Mouse (Mus musculus): ENCODE measurements around the gene Ep400. TPM values are rescaled to one million over a fixed set of nuclear protein-coding genes. Genes with fewer than 3 reads are reported as not detected.
A peak's percentile ranks its signal among the peaks of the same experiment; 100 is the strongest.
"Not testable (repeated sequence)": the region's sequence is repeated elsewhere in the genome, so short reads cannot be mapped to it uniquely, and the experiment has no call there.

The Ep400 gene
- polyA plus RNA-seq, 1 experiment from 2014 or later, result 25.1 TPM

DNA sequence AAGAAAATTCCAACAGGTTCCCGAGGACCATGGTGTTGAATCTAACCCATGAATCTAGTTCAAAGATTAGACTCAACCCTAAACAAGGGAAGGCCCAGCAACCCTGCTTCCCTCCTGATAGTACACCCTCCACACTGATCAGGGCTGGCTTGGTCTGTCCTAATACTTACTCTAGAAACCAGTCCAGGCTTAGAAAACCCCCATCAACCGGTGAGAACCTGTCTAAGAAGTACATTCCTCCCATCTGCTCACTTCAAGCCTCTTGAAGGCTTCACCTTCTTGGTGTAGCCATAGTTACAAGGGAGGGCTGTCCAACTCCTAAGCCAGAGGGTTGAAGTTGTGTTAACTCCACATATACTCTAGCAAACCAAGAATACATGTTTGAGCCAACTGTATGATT, 47.0 kb downstream of the Ep400 start:
- Histone ChIP-seq H3K27me3 (ENCODE audit: control insufficient read depth, insufficient read depth, low read depth, low read length) (no peaks in the 10 kb centered on the region), H3K9me3 (replicated peaks; ENCODE audit: control insufficient read depth, low read length) (no peaks in the 10 kb centered on the region), H3K4me3 (ENCODE audit: low read depth, low read length) (no peak overlapping the region), H3K4me1 (ENCODE audit: control insufficient read depth, low read depth, low read length) (no peaks in the 10 kb centered on the region), H3K4me2 (ENCODE audit: low read depth, low read length) (no peak overlapping the region), H3K9ac (ENCODE audit: low read depth, low read length) (no peak overlapping the region), H3K27ac (ENCODE audit: low read length) (no peak overlapping the region), H3K36me3 (ENCODE audit: control insufficient read depth, insufficient read depth) (peaks cover 46% of the 10 kb centered on the region)
- ATAC-seq (ENCODE audit: low read depth), result no peak
- WGBS (ENCODE audit: insufficient replicate concordance), result 74% methylated on average over 2 of the region's 2 CpGs

DNA sequence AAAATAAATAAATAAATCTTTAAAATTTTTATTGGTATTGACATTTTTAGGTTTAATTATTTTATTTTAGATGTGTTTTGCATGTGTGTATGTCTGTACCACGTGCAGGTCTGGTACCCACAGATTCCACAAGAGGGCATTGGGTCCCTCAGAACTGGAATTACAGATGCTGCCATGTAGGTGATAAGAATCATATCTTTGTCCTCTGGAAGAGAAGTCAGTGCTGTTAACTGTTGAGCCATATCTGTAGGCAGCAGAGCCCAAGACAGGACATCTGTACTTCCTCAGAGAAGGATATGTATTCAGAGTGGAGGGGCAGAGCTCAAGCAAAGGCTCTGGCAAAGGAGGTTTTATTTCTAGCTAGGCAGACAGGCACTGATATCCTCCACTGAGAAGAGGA, 49.1 kb downstream of the Ep400 start:
- not testable (repeated sequence) for H3K27me3 ChIP-seq (ENCODE audit: control insufficient read depth, insufficient read depth, low read depth, low read length); H3K4me1 ChIP-seq (ENCODE audit: control insufficient read depth, low read depth, low read length); H3K27ac ChIP-seq (ENCODE audit: low read length); H3K4me3 ChIP-seq (ENCODE audit: low read depth, low read length); H3K4me2 ChIP-seq (ENCODE audit: low read depth, low read length); H3K9ac ChIP-seq (ENCODE audit: low read depth, low read length); H3K9me3 ChIP-seq (replicated peaks; ENCODE audit: control insufficient read depth, low read length)
- ATAC-seq (ENCODE audit: low read depth), result peak; percentile 73
- peaks cover 50% of the 10 kb centered on the region for H3K36me3 ChIP-seq (ENCODE audit: control insufficient read depth, insufficient read depth)
- 44% methylated on average over 1 of the region's 1 CpGs for WGBS (ENCODE audit: insufficient replicate concordance)

DNA sequence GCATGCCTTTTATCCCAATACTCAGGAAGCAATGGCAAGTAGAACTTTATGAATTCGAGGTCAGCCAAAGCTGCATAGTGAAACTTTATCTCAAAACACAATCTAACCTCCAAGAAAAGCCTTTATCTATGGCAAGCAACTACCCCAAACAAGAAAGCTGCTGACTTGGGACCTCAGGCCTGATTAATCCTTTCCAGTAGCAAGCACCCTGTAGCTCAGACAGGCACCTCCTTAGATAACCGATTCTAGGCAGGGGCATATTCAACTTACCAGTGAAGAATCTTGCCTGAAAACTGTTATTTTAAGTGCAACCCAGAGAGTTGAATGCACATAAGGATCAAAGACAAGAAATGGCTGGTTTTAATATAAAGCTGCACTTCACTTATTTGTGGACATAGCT, 59.1 kb downstream of the Ep400 start:
- Histone ChIP-seq H3K4me1 (ENCODE audit: control insufficient read depth, low read depth, low read length) (no peaks in the 10 kb centered on the region), H3K4me3 (ENCODE audit: low read depth, low read length) (no peak overlapping the region), H3K4me2 (ENCODE audit: low read depth, low read length) (no peak overlapping the region), H3K9me3 (replicated peaks; ENCODE audit: control insufficient read depth, low read length) (no peaks in the 10 kb centered on the region), H3K27me3 (ENCODE audit: control insufficient read depth, insufficient read depth, low read depth, low read length) (no peaks in the 10 kb centered on the region), H3K27ac (ENCODE audit: low read length) (no peak overlapping the region), H3K9ac (ENCODE audit: low read depth, low read length) (no peak overlapping the region), H3K36me3 (ENCODE audit: control insufficient read depth, insufficient read depth) (peaks cover 38% of the 10 kb centered on the region)
- WGBS (ENCODE audit: insufficient replicate concordance), result 31% methylated on average over 2 of the region's 2 CpGs
- no peak for ATAC-seq (ENCODE audit: low read depth)

DNA sequence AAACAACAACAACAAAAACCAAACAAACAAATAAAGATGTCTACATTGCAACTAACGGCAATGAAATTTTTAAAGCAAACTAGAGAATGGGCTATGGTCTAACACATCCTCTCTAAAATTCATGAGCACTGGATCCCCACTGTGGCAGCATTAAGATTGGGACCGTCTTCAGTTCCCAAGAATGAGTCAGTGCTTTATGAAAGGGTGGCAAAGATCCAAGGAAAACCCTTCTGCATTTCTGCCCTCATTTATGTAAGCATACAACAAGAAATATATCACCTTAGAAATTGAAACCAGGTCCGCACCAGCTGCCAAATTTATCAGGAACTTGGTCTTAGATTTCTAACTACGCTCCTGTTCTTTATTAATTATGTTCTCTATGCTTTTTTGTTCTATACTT, 61.3 kb downstream of the Ep400 start:
- H3K27me3 ChIP-seq (ENCODE audit: control insufficient read depth, insufficient read depth, low read depth, low read length), result no peaks in the 10 kb centered on the region
- H3K4me1 ChIP-seq (ENCODE audit: control insufficient read depth, low read depth, low read length), result no peaks in the 10 kb centered on the region
- WGBS (ENCODE audit: insufficient replicate concordance), result 89% methylated on average over 4 of the region's 4 CpGs
- ATAC-seq (ENCODE audit: low read depth), result no peak
- no peak overlapping the region for H3K27ac ChIP-seq (ENCODE audit: low read length)
- H3K4me3 ChIP-seq (ENCODE audit: low read depth, low read length), result no peak overlapping the region
- H3K9ac ChIP-seq (ENCODE audit: low read depth, low read length), result no peak overlapping the region
- peaks cover 50% of the 10 kb centered on the region for H3K36me3 ChIP-seq (ENCODE audit: control insufficient read depth, insufficient read depth)
- no peak overlapping the region for H3K4me2 ChIP-seq (ENCODE audit: low read depth, low read length)
- no peaks in the 10 kb centered on the region for H3K9me3 ChIP-seq (replicated peaks; ENCODE audit: control insufficient read depth, low read length)

DNA sequence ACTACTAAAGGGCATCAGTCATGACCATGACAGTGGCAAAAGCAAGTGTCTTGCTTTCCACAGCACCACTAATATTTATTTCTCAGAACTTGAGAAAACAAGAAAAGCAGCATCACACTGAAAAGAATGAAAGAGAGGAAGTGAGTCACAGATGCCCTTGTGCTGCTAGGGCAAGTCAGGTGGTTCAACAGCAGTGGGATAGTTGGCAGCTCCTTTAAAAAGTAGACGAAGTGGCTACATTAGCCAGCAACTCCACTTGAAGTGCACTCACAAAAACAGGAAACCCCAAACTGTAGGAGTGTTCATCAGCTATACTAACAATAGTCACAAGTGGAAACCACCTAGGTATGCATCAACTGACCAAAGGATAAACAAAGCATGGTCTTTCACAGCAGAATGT, 66.5 kb downstream of the Ep400 start:
- Histone ChIP-seq H3K4me2 (ENCODE audit: low read depth, low read length) (no peak overlapping the region), H3K36me3 (ENCODE audit: control insufficient read depth, insufficient read depth) (peaks cover 77% of the 10 kb centered on the region)
- ATAC-seq (ENCODE audit: low read depth), result no peak

DNA sequence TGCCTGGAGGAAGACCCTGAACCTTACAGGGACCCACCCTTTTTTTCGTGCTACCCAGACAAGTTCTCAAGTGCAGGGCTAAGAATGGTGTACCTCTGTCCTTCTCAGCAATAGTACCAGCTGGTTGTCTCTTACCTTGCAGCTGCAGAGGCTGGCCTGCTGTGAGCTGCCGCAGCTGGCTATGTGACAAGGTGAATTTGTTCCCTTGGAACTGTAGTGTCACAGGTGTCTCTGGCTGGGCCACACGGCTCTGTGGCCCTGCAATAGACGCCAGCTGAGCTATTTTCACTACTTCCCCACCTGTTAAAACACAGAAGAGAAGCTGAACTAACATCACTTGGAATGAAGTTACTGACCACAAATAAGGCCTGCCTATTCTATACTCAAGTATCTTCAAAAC, 71.9 kb downstream of the Ep400 start:
- no peak overlapping the region for H3K27ac ChIP-seq (ENCODE audit: low read length)
- H3K9me3 ChIP-seq (replicated peaks; ENCODE audit: control insufficient read depth, low read length), result no peaks in the 10 kb centered on the region
- no peak overlapping the region for H3K4me3 ChIP-seq (ENCODE audit: low read depth, low read length)
- no peaks in the 10 kb centered on the region for H3K4me1 ChIP-seq (ENCODE audit: control insufficient read depth, low read depth, low read length)
- 83% methylated on average over 4 of the region's 4 CpGs for WGBS (ENCODE audit: insufficient replicate concordance)
- H3K9ac ChIP-seq (ENCODE audit: low read depth, low read length), result no peak overlapping the region
- no peak for ATAC-seq (ENCODE audit: low read depth)
- H3K4me2 ChIP-seq (ENCODE audit: low read depth, low read length), result no peak overlapping the region
- no peaks in the 10 kb centered on the region for H3K27me3 ChIP-seq (ENCODE audit: control insufficient read depth, insufficient read depth, low read depth, low read length)
- H3K36me3 ChIP-seq (ENCODE audit: control insufficient read depth, insufficient read depth), result peaks cover 76% of the 10 kb centered on the region

More for the DNA sequence above, 66.5 kb downstream of the Ep400 start:
- Histone ChIP-seq H3K9ac (ENCODE audit: low read depth, low read length) (no peak overlapping the region), H3K4me3 (ENCODE audit: low read depth, low read length) (no peak overlapping the region), H3K27me3 (ENCODE audit: control insufficient read depth, insufficient read depth, low read depth, low read length) (no peaks in the 10 kb centered on the region), H3K4me1 (ENCODE audit: control insufficient read depth, low read depth, low read length) (no peaks in the 10 kb centered on the region), H3K27ac (ENCODE audit: low read length) (no peak overlapping the region), H3K9me3 (replicated peaks; ENCODE audit: control insufficient read depth, low read length) (no peaks in the 10 kb centered on the region)
- 37% methylated on average over 1 of the region's 1 CpGs for WGBS (ENCODE audit: insufficient replicate concordance)

DNA sequence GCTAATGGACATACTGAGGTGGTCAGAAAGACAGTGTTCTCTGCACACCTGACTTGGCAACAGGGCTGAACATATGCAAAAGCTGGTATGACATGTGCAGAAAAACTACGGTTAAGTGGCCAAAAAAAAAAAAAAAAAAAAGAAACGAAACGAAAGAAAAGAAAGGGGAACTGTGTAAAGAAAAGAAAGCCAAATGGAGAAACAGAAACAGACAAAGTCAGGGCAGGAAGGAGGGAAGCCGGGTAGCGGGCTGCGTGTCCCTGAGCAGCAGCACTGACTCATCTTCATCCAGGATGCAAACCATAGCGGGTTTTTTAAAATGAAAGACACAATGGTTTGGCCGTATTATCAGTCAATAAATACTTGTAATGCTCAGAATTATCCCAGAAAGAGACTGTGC, 88.5 kb downstream of the Ep400 start:
- Histone ChIP-seq H3K4me3 (ENCODE audit: low read depth, low read length) (no peak overlapping the region), H3K4me2 (ENCODE audit: low read depth, low read length) (no peak overlapping the region), H3K4me1 (ENCODE audit: control insufficient read depth, low read depth, low read length) (no peaks in the 10 kb centered on the region), H3K27ac (ENCODE audit: low read length) (no peak overlapping the region), H3K9ac (ENCODE audit: low read depth, low read length) (no peak overlapping the region), H3K36me3 (ENCODE audit: control insufficient read depth, insufficient read depth) (peaks cover 88% of the 10 kb centered on the region), H3K9me3 (replicated peaks; ENCODE audit: control insufficient read depth, low read length) (no peaks in the 10 kb centered on the region), H3K27me3 (ENCODE audit: control insufficient read depth, insufficient read depth, low read depth, low read length) (no peaks in the 10 kb centered on the region)
- WGBS (ENCODE audit: insufficient replicate concordance), result 76% methylated on average over 8 of the region's 8 CpGs
- ATAC-seq (ENCODE audit: low read depth), result no peak

DNA sequence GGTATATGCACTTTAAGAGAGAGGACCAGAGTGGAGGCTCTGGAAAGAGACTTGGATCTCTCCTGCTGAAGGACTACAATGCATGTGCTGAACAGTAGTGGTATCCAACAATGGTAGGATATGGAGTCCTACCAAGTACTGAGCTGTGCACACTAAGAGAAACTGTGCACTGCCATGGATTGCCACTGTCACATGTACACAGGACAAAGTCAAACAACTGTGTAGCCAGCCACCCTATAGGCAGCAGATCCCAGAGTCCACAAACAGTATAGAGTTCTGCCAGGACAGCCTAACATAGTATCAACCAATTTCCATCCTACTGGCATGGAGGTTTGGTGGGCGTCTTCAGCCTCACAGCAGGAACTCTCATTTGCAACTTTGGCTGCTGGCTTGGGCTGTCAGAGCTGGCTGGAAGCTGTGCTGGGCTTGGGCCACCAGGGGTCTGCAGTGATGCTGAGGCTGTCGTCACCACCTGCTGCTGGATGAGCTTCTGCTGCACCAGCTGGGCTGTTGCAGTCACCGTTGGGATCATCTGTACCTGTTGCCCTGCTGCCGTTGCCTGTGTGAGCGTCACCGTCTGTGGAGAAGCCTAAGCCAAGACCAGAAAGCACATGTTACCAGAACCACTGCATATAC, 104.9 kb downstream of the Ep400 start:
- H3K4me2 ChIP-seq (ENCODE audit: low read depth, low read length), result no peak overlapping the region
- ATAC-seq (ENCODE audit: low read depth), result peak; percentile 63
- no peak overlapping the region for H3K27ac ChIP-seq (ENCODE audit: low read length)
- H3K27me3 ChIP-seq (ENCODE audit: control insufficient read depth, insufficient read depth, low read depth, low read length), result no peaks in the 10 kb centered on the region
- H3K9ac ChIP-seq (ENCODE audit: low read depth, low read length), result no peak overlapping the region
- peaks cover 59% of the 10 kb centered on the region for H3K36me3 ChIP-seq (ENCODE audit: control insufficient read depth, insufficient read depth)
- WGBS (ENCODE audit: insufficient replicate concordance), result 79% methylated on average over 6 of the region's 6 CpGs
- no peaks in the 10 kb centered on the region for H3K9me3 ChIP-seq (replicated peaks; ENCODE audit: control insufficient read depth, low read length)
- H3K4me1 ChIP-seq (ENCODE audit: control insufficient read depth, low read depth, low read length), result no peaks in the 10 kb centered on the region; the same call in 1 of the 2 replicates
- H3K4me3 ChIP-seq (ENCODE audit: low read depth, low read length), result no peak overlapping the region

DNA sequence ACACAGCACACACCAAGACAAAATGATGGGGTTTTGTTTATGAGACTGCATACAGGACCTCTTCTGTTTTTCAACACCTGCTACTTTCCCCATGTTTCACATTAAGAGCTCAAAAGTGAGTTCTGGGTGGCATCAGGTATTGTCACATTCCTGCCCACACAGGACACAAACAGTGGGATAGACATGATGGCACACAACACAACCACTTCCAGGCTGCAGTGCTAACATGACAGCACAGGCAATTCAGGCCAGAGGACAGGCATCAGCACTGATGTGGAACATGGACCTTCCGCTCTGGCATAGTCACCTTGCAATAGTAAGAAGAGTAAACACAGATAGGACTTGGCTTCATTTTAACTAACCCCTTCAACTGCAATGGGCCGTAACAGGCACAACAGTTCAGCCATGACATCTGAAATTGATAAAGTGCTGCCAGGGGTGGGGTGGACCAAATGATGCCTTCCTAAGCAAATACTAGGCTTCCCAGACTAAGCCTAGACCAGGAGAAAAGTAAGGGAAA, 105.7 kb downstream of the Ep400 start:
- Histone ChIP-seq H3K27me3 (ENCODE audit: control insufficient read depth, insufficient read depth, low read depth, low read length) (no peaks in the 10 kb centered on the region), H3K4me2 (ENCODE audit: low read depth, low read length) (no peak overlapping the region), H3K9me3 (replicated peaks; ENCODE audit: control insufficient read depth, low read length) (no peaks in the 10 kb centered on the region), H3K4me3 (ENCODE audit: low read depth, low read length) (no peak overlapping the region), H3K27ac (ENCODE audit: low read length) (no peak overlapping the region), H3K36me3 (ENCODE audit: control insufficient read depth, insufficient read depth) (peaks cover 53% of the 10 kb centered on the region), H3K4me1 (ENCODE audit: control insufficient read depth, low read depth, low read length) (no peaks in the 10 kb centered on the region; the same call in 1 of the 2 replicates), H3K9ac (ENCODE audit: low read depth, low read length) (no peak overlapping the region)
- ATAC-seq (ENCODE audit: low read depth), result peak; percentile 71
- 77% methylated on average over 2 of the region's 2 CpGs for WGBS (ENCODE audit: insufficient replicate concordance)
